Mouse (Mus musculus): ENCODE measurements around the gene Clpb. TPM values are rescaled to one million over a fixed set of nuclear protein-coding genes. Genes with fewer than 3 reads are reported as not detected.

Clpb gene
- polyA plus RNA-seq, 1 experiment, result 103 TPM

DNA sequence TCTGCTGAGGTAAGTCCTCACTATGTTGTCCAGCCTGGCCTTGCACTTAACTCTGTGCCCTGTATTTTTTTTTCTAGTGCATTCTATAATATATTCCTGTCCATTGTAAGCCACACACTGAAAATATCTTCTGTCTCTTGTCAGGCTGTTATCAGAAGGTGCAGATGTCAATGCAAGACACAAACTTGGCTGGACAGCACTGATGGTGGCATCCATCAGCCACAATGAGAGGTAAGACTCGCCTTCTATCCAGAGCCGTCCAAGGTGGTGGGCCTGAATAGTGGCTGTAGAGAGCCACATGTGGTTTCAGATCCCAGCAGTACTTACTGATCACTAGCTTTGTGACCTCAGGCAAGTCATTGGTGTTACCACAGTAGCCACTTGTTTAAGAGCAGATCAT lies 23.7 kb downstream of the Clpb start:
- Histone ChIP-seq H3K4me1 (ENCODE audit: control insufficient read depth, insufficient read depth, insufficient read length, low read length) (no peaks in the 10 kb centered on the region), H3K4me3 (ENCODE audit: insufficient read depth, low read depth, low read length) (no peak overlapping the region), H3K27ac (replicated peaks; ENCODE audit: low read depth, low read length) (no peak overlapping the region)

DNA sequence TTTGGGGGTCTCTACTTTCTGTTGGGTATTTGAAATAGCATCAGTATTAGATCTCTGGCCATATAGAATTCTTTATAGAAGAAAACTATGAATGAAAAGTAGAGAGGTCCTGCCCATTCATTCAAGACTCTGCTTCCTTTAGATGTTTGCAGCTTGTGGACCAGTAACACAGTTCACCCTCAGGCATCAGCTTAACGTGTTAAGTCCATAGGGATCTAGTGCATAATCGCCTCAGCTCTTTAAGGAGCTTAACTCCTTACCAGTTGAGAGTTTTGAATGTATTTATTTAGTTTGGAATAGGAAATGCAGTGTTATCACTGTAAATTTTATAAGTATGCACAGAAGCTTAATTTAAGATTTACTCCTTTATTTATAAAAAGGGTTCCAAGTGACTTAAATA lies 27.0 kb downstream of the Clpb start:
- Histone ChIP-seq H3K4me1 (ENCODE audit: control insufficient read depth, insufficient read depth, insufficient read length, low read length) (no peaks in the 10 kb centered on the region; the same call in 1 of the 2 replicates), H3K4me3 (ENCODE audit: insufficient read depth, low read depth, low read length) (no peak overlapping the region), H3K27ac (replicated peaks; ENCODE audit: low read depth, low read length) (no peak overlapping the region)

DNA sequence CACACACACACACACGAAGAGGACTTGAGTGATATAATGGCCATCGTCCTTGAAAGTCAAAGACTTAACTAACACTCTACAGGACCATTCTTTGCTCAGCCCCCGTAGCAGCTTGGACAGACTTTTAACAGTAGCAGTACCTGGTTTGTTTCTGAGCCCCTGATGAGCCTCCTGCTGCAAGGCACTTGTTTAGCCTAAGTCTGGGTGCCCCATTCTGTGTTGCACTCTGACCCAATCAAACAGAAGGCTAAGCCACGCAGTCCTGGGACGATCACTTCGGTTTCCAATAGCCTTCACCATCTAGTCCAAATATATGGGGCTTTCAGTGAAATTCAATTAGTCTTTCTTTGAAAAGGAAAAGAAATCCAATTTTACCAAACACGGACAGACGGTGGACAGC lies 28.4 kb downstream of the Clpb start:
- H3K4me1 ChIP-seq (ENCODE audit: control insufficient read depth, insufficient read depth, insufficient read length, low read length), result peaks cover 2% of the 10 kb centered on the region; the same call in 1 of the 2 replicates
- no peak overlapping the region for H3K27ac ChIP-seq (replicated peaks; ENCODE audit: low read depth, low read length)
- no peak overlapping the region for H3K4me3 ChIP-seq (ENCODE audit: insufficient read depth, low read depth, low read length)

DNA sequence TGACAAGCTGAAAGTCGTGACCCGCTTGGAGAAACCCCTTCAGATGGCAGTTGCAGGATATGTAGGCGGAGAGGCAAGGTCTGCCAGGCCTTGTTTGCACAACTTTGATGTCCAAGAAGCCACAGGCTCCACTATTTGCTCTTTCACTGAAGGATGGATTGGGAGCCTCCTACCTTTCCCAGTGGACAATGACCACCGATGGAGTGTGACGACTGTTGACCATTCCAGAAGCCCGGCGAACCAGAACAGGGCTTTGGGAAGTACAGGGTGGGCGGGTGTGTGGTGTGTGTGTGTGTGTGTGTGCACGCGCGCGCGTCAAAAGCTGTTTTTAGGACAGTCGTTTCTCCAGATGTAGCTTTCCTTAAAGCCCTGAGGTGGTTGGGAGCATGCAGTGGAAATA lies 29.0 kb downstream of the Clpb start:
- H3K27ac ChIP-seq (replicated peaks; ENCODE audit: low read depth, low read length), result no peak overlapping the region
- H3K4me1 ChIP-seq (ENCODE audit: control insufficient read depth, insufficient read depth, insufficient read length, low read length), result peaks cover 5% of the 10 kb centered on the region; the same call in 1 of the 2 replicates
- H3K4me3 ChIP-seq (ENCODE audit: insufficient read depth, low read depth, low read length), result no peak overlapping the region

DNA sequence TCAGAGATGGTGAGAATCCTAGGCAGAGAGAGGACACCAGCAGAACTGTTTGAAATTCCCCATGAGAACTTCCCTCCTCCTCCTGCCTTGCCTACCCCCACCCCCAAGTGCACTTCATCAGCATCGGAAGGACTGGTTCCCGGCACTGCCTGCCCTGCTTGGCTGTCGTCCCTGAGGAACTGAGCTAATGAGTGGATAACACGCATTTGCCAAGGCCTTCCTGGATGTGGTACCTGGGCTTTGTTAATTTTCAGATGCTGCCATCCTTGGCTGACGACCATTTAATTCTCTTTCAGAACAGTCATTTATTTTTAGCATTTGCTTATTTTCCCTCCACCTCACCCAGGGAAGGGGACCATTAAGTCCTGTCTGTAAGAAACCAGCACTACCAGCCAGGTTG lies 32.0 kb downstream of the Clpb start:
- H3K4me1 ChIP-seq (ENCODE audit: control insufficient read depth, insufficient read depth, insufficient read length, low read length), result peaks cover 5% of the 10 kb centered on the region; the same call in 1 of the 2 replicates
- no peak overlapping the region for H3K27ac ChIP-seq (replicated peaks; ENCODE audit: low read depth, low read length)
- no peak overlapping the region for H3K4me3 ChIP-seq (ENCODE audit: insufficient read depth, low read depth, low read length)

DNA sequence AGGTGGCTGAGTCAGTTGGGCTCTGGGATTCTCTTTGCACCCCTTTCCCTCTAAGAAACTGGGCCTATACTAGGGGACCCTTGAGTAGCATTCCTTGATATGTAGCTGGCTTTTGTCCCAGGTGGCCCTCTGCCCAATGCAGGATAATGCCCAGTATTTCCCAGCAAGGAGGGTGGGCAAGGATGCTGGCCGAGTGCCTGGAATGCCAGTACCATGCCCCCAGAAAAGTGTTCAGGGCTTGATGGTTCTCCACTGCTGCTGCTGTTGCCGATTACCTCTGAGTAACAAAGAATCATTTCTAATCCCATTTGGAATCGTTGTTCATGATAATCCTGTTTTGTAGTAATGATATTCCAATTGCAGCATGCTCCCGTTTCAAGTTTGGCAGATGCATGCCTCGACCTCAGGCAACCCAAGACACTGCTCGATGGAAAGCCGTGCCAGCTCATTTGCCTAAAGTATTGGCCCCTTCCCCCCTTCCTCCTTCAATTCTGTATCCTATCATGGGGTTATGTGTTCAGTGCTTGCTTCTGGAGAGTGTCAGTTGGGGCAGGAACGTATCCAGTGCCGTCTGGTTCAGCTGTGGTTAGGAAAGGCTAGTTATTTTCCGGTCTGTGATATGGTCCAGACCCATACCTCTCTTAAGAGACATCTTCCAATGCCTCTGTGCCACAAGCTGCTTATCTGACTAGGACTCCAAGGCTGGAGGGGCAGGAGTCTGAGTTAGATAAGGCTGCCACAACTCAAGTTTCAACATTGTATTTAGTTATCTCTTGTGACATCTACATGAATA lies 33.7 kb downstream of the Clpb start:
- no peak overlapping the region for H3K4me3 ChIP-seq (ENCODE audit: insufficient read depth, low read depth, low read length)
- no peak overlapping the region for H3K27ac ChIP-seq (replicated peaks; ENCODE audit: low read depth, low read length)
- peaks cover 5% of the 10 kb centered on the region; the same call in 1 of the 2 replicates for H3K4me1 ChIP-seq (ENCODE audit: control insufficient read depth, insufficient read depth, insufficient read length, low read length)

DNA sequence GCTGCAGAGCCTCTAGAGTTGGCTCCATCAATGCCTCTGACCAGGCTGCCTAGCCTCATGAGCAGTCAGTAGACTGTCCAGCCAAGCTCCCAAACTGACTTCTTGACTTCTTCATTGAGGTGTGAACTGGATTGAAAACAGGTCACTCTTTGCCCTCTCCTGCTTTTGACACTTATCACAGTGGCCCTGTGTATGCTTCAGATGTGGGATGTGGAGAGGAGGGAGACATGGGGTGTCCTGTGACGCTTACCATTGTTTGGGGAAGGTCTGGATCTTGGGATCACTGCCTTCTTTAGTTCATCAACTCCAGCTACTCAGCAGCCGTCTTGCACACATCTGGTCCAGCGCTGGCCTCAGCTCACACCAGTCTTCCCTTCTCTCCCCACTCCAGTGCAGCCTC lies 36.9 kb downstream of the Clpb start:
- H3K4me3 ChIP-seq (ENCODE audit: insufficient read depth, low read depth, low read length), result no peak overlapping the region

DNA sequence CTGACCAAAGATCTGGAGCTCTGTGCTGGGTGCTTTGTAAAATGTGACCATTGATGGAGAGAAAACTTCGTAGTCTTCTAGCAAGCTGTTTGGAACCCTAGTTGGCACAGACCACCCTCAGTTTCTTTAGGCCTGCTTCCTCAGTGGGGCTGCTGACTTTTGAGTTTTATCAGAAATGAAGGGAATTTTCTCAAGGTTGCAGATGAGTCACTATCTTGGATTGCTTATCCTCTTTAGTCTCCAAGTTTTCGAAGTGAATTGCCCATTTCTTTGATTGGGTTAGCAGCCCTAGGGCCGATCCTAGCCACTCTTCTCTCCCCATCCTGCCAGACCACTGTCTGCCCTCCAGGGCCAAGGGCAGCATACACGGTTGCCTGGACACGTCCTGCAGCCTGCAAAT lies 39.3 kb downstream of the Clpb start:
- Histone ChIP-seq H3K27ac (replicated peaks; ENCODE audit: low read depth, low read length) (no peak overlapping the region), H3K4me3 (ENCODE audit: insufficient read depth, low read depth, low read length) (no peak overlapping the region), H3K4me1 (ENCODE audit: control insufficient read depth, insufficient read depth, insufficient read length, low read length) (no peaks in the 10 kb centered on the region)

More for the DNA sequence above, 36.9 kb downstream of the Clpb start:
- Histone ChIP-seq H3K27ac (replicated peaks; ENCODE audit: low read depth, low read length) (no peak overlapping the region), H3K4me1 (ENCODE audit: control insufficient read depth, insufficient read depth, insufficient read length, low read length) (peaks cover 5% of the 10 kb centered on the region; the same call in 1 of the 2 replicates)

DNA sequence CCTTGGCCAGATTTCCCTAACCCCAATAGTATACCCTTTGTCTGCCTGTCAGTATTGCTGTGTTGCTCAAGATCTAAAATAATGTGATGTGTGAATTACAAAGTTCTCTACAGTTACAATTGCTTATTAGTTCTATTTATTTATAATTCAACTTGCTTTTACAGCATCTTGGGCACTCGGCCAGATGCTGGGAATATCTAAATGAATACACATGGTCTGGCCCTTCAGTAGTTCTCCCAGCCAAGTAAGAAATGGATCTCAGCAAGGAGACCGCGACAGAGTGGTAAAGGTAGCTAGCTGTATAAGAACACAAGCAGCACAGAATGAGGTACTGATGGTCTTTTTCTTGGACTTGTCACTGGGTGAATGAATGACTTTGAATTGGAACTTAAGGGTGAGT lies 46.2 kb downstream of the Clpb start:
- Histone ChIP-seq H3K27ac (replicated peaks; ENCODE audit: low read depth, low read length) (no peak overlapping the region), H3K4me1 (ENCODE audit: control insufficient read depth, insufficient read depth, insufficient read length, low read length) (no peaks in the 10 kb centered on the region), H3K4me3 (ENCODE audit: insufficient read depth, low read depth, low read length) (no peak overlapping the region)

DNA sequence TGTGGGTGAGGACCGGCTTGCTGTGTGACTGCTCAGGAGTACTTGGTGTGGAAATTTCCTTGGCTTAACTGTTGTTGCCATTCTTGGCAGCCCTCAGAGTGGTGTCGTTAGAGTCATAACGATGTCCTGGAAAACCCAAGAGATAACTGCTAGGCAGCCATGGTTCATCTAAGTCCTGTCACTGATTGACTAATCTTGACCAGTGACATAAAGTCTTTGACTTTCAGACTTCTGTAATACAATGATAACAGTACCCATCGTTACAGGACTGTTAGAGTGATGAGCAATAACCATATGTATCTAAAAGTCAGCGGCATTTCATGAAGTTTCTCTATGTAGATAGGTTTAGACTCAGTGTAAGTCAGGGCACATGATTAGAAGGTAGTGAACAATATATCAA lies 46.8 kb downstream of the Clpb start:
- no peak overlapping the region for H3K4me3 ChIP-seq (ENCODE audit: insufficient read depth, low read depth, low read length)
- H3K27ac ChIP-seq (replicated peaks; ENCODE audit: low read depth, low read length), result no peak overlapping the region

DNA sequence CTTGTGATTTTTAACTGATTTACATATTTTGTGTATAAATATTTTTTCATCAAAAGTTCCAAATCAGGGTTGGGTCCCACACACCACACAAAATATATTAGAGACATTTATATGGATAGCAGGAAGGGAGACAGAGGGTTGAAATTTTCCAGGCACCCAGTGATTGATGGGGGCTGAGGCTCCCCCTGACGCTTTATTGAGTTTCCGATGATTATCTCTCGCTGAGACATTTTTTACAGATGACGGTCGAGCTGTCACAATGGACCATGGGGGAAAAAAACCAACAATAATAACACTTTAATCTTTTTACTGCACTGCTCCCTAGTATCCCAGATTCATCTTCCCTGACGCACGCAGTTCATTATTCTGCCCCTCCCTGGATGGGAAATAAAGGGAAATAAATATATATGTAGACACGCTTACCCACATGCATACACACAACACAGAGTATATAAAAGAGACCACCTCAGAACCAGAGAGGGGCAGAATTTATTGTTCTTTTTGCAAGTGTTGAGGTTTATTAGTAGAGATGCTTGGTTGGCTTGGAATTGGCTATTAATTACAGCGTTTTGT lies 50.5 kb downstream of the Clpb start:
- no peak overlapping the region for H3K4me3 ChIP-seq (ENCODE audit: insufficient read depth, low read depth, low read length)
- no peaks in the 10 kb centered on the region for H3K4me1 ChIP-seq (ENCODE audit: control insufficient read depth, insufficient read depth, insufficient read length, low read length)
- H3K27ac ChIP-seq (replicated peaks; ENCODE audit: low read depth, low read length), result no peak overlapping the region

More for the DNA sequence above, 46.8 kb downstream of the Clpb start:
- no peaks in the 10 kb centered on the region for H3K4me1 ChIP-seq (ENCODE audit: control insufficient read depth, insufficient read depth, insufficient read length, low read length)

DNA sequence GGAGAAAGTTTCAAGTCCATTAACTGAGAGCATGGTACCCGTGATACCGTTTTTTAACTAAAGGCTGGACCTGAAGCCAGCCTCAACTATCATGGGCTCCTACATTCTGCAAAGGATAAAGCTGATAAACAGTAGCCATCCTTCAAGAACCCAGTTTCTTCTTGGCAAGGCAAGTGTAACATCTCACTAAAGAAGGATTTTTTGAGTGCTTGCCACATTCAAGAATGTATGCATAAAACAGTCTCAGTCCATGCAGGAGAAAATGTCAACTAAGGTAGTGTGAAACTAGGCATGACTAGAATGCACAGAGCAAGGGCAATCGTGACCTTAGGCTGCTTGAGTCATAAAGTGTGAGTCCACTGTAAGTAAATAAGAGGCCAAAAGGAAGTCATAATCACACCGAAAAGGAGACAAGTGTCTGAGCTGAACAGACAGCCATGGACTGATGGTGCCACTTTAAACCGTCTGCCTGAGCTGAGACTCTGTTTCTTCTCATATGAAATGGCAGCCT lies 51.7 kb downstream of the Clpb start:
- H3K4me3 ChIP-seq (ENCODE audit: insufficient read depth, low read depth, low read length), result no peak overlapping the region
- no peak overlapping the region for H3K27ac ChIP-seq (replicated peaks; ENCODE audit: low read depth, low read length)
- no peaks in the 10 kb centered on the region for H3K4me1 ChIP-seq (ENCODE audit: control insufficient read depth, insufficient read depth, insufficient read length, low read length)

DNA sequence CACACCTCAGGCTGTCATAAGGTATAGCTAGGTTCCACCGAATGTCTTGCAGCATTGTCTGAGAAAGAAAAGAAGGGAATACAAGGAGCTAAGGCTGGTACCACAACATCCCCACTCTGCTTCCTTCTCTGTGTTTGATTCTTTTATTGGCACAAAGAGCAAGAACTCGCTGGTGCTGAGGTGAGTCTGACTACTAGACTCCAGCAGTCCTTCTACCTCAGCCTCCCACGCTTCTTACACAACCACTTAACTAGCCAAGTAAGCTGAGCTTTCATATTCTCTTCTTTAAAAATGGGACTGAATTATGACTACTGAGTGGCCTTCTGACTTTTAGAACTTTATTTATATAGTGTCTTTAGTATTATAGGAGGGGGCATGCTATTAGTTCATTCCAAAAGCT lies 56.9 kb downstream of the Clpb start:
- H3K27ac ChIP-seq (replicated peaks; ENCODE audit: low read depth, low read length), result no peak overlapping the region
- H3K4me3 ChIP-seq (ENCODE audit: insufficient read depth, low read depth, low read length), result no peak overlapping the region
- H3K4me1 ChIP-seq (ENCODE audit: control insufficient read depth, insufficient read depth, insufficient read length, low read length), result no peaks in the 10 kb centered on the region

DNA sequence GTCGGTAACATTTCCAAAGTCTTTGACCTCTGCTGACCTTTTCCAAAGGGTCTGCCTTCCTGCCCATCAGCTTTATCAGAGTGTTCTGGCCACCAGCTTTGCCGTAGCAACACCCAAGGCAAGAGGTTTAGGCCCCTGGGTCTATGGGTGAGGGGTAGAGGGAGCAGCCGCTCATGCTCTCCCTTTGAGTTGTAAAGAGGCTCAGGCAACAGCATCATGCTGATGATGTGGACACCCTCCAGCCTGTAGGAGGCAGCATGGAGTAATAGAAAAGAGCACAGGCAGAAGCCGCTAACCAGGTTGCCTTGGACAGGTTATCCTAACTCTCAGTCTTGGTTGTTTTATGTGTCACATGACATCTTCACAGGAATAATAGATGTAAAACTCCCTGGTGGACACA lies 61.6 kb downstream of the Clpb start:
- Histone ChIP-seq H3K4me3 (ENCODE audit: insufficient read depth, low read depth, low read length) (no peak overlapping the region), H3K27ac (replicated peaks; ENCODE audit: low read depth, low read length) (no peak overlapping the region), H3K4me1 (ENCODE audit: control insufficient read depth, insufficient read depth, insufficient read length, low read length) (no peaks in the 10 kb centered on the region)

DNA sequence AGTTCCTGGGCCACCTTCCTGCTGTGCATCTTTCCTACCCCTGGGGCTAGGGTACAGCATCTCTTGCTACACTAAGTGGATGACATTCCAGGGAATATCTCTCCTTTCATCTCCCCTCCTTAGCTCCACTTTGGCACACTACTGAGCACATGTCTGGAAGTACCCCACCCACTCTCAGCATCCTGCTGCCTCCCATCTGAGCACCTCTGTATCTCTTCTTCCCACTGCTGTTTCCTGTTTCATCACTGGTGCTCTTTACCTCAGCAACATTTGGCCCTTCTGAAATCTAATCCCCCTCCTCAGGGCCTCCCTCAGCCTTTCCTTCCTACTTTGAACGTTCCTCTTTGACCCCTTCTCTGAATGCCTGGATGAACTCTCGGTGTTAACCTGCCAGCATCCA lies 63.5 kb downstream of the Clpb start:
- H3K27ac ChIP-seq (replicated peaks; ENCODE audit: low read depth, low read length), result no peak overlapping the region
- H3K4me1 ChIP-seq (ENCODE audit: control insufficient read depth, insufficient read depth, insufficient read length, low read length), result no peaks in the 10 kb centered on the region
- no peak overlapping the region for H3K4me3 ChIP-seq (ENCODE audit: insufficient read depth, low read depth, low read length)

DNA sequence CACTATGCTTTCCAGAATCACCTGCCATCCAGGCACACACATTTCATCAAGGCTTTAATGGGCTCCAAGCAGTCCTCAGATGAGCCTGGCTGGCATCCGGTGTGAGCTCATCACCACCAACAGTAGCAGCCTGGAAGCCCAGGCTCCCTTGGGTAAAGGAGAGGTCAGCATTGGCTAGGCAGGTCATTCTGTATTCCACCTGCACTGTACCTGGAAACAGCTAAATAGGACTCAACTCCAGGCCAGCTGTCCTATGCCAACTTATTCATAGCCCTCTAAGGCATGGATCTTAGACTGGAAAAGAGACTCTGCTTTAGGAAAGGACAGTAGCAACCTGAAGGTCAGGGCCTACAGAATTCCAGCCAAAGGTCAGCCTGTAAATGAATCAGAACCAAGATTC lies 68.7 kb downstream of the Clpb start:
- Histone ChIP-seq H3K4me1 (ENCODE audit: control insufficient read depth, insufficient read depth, insufficient read length, low read length) (no peaks in the 10 kb centered on the region), H3K27ac (replicated peaks; ENCODE audit: low read depth, low read length) (no peak overlapping the region), H3K4me3 (ENCODE audit: insufficient read depth, low read depth, low read length) (no peak overlapping the region)
